8 mouse cellular contexts compared by ENCODE assay signal in the genomic region with DNA sequence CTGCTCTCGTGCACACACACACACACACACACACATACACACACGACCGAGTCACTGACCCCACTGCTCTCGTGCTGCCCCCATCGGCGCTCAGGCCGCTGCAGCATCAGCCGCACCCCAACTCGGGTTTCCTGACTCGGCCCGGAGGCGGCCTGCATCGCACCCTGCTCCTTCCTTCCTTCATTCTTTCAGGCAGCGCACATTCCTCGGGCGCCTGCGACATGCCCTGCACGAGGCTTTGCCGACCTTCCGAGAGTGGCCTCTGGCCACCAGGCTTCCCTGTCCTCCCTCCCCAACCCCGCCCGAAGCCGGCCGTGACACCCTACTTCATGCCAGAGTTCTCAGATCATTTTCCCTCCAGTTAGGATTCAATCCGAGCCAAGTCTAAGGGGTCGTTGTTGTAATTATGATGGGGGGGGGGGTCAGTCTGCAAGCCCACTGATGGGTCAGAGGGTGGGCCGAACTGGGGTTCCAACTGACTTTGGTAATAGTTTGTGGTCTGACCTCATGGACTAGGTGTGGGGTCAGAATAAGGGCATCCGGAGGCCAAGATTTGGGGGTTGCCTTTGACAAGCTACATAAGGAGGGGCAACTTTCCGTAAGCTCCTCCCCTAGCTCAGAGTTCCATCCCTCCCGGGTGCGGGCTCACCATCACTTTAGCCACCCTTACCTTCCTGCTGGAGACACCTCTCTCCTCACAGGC. TPM values are rescaled to one million over a fixed set of nuclear protein-coding genes. Genes with fewer than 3 reads are reported as not detected.
DNase-seq lines count a peak whose midpoint lies in the region; ATAC-seq and TF ChIP-seq lines count a peak whose summit lies in the region.

No protein-coding gene starts in this region.

- H3K4me1 ChIP-seq in intestine, postnatal 0 days (replicated peaks; ENCODE audit: control insufficient read depth, insufficient read depth, low read length), result peaks cover 8% of the 10 kb centered on the region
- H3K4me1 ChIP-seq in liver, postnatal 0 days (ENCODE audit: insufficient read depth), result peaks cover 25% of the 10 kb centered on the region

- TF ChIP-seq CTCF in intestine, postnatal 0 days (IDR thresholded peaks at IDR 0.05; ENCODE audit: low read depth), result peak; percentile 51
- TF ChIP-seq CTCF in liver, postnatal 0 days (IDR thresholded peaks at IDR 0.05; ENCODE audit: low read depth), result peak; percentile 37

- H3K36me3 ChIP-seq in intestine, postnatal 0 days (ENCODE audit: control insufficient read depth, insufficient read depth), result no peaks in the 10 kb centered on the region
- no peaks in the 10 kb centered on the region for H3K36me3 ChIP-seq in liver, postnatal 0 days (replicated peaks; ENCODE audit: insufficient read depth, low read length)

- peak overlapping the region; percentile 40; the same call in 1 of the 2 replicates for H3K9ac ChIP-seq in intestine, postnatal 0 days (ENCODE audit: low read depth, low read length)
- peak overlapping the region; percentile 12; the same call in 1 of the 2 replicates for H3K9ac ChIP-seq in liver, postnatal 0 days (replicated peaks)

- 11% methylated on average over 31 of the region's 31 CpGs for WGBS in intestine, postnatal 0 days
- WGBS in liver, postnatal 0 days (ENCODE audit: insufficient replicate concordance), result 11% methylated on average over 30 of the region's 31 CpGs

- no peak; the same call in 1 of the 2 replicates for ATAC-seq in intestine, postnatal 0 days
- ATAC-seq in liver, postnatal 0 days, result no peak; the same call in 1 of the 2 replicates

- no peaks in the 10 kb centered on the region for H3K9me3 ChIP-seq in intestine, postnatal 0 days (ENCODE audit: control insufficient read depth)
- H3K9me3 ChIP-seq in liver, postnatal 0 days (ENCODE audit: low read length), result no peaks in the 10 kb centered on the region

- peak; percentile 55 for DNase-seq in CD4-positive helper T cell, adult 2 months (ENCODE audit: low read depth, low spot score)
- peak; percentile 55 for DNase-seq in adrenal gland, postnatal 25 days
- peak; percentile 60 for DNase-seq in gastrocnemius, postnatal 25 days
- peak; percentile 56 for DNase-seq in liver, postnatal 0 days
- peak; percentile 59 for DNase-seq in retina, embryonic 14.5 days (ENCODE audit: low spot score)
- DNase-seq in right cerebral cortex, adult 18-20 months, result no peak
- no peak for DNase-seq in right cerebral cortex, postnatal 36 days (ENCODE audit: low spot score in 2 of 2)

- peak overlapping the region; percentile 71 for H3K4me2 ChIP-seq in intestine, postnatal 0 days (replicated peaks; ENCODE audit: low read depth)
- peak overlapping the region; percentile 70 for H3K4me2 ChIP-seq in liver, postnatal 0 days (ENCODE audit: low read depth, low read length)

- no peaks in the 10 kb centered on the region for H3K27me3 ChIP-seq in intestine, postnatal 0 days (replicated peaks; ENCODE audit: control insufficient read depth, insufficient read depth, low read length)
- H3K27me3 ChIP-seq in liver, postnatal 0 days (ENCODE audit: insufficient read depth, low read length), result peaks cover 43% of the 10 kb centered on the region

- H3K4me3 ChIP-seq in intestine, postnatal 0 days (ENCODE audit: low read depth, low read length), result peak overlapping the region; percentile 26; the same call in 1 of the 2 replicates
- 0 out of 2 replicates have a peak overlapping the region, but pooled peaks have one; percentile 32 for H3K4me3 ChIP-seq in liver, postnatal 0 days (ENCODE audit: low read depth, low read length)

- no peak for TF ChIP-seq EP300 in liver, postnatal 0 days (IDR thresholded peaks at IDR 0.05; ENCODE audit: low read depth)

- peak overlapping the region; percentile 85 for H3K27ac ChIP-seq in intestine, postnatal 0 days (ENCODE audit: low read depth, low read length)
- H3K27ac ChIP-seq in liver, postnatal 0 days (ENCODE audit: low read depth), result peak overlapping the region; percentile 63; the same call in 1 of the 2 replicates

RNA-seq across cellular contexts. Expression of gene Id3, which starts 5.2 kb away (rescaled TPM):
- total RNA-seq in adrenal gland, postnatal 25 days (2021), result 59.6 and 78.0 TPM in 2 replicates
- 10 to 100 TPM; 13.5 to 21.2 TPM for total RNA-seq in gastrocnemius, postnatal 25 days (2021)
- 106 and 118 TPM in 2 replicates for polyA plus RNA-seq in intestine, postnatal 0 days (2015; fragmentation: Nextera tagmentation; extraction: Ambion mirVana)
- polyA plus RNA-seq in liver, postnatal 0 days (2015; fragmentation: Nextera tagmentation; extraction: Ambion mirVana), result 77.3 and 79.1 TPM in 2 replicates

RNA-seq across cellular contexts. Expression of gene E2f2, which starts 23.7 kb away (rescaled TPM):
- 4.1 and 4.8 TPM in 2 replicates for total RNA-seq in adrenal gland, postnatal 25 days (2021)
- 1 to 10 TPM; 1.8 to 3.5 TPM for total RNA-seq in gastrocnemius, postnatal 25 days (2021)
- polyA plus RNA-seq in intestine, postnatal 0 days (2015; fragmentation: Nextera tagmentation; extraction: Ambion mirVana), result 4.1 and 4.2 TPM in 2 replicates
- 48.6 and 50.2 TPM in 2 replicates for polyA plus RNA-seq in liver, postnatal 0 days (2015; fragmentation: Nextera tagmentation; extraction: Ambion mirVana)

RNA-seq across cellular contexts. Expression of gene Asap3, which starts 57.7 kb away (rescaled TPM):
- total RNA-seq in adrenal gland, postnatal 25 days (2021), result 1.8 and 2.8 TPM in 2 replicates
- 1 to 10 TPM; 2.8 to 3.0 TPM for total RNA-seq in gastrocnemius, postnatal 25 days (2021)
- polyA plus RNA-seq in intestine, postnatal 0 days (2015; fragmentation: Nextera tagmentation; extraction: Ambion mirVana), result 0.95 and 1.1 TPM in 2 replicates
- 4.5 and 4.8 TPM in 2 replicates for polyA plus RNA-seq in liver, postnatal 0 days (2015; fragmentation: Nextera tagmentation; extraction: Ambion mirVana)

Comparison
In these comparisons a context has a peak if more than half of its experiments do, and no peak if none do; other contexts are left out.
1. DNase-seq: peak in CD4-positive helper T cell, adult 2 months (single experiment), adrenal gland, postnatal 25 days (single experiment), gastrocnemius, postnatal 25 days (single experiment), liver, postnatal 0 days (single experiment) and retina, embryonic 14.5 days (single experiment); none in right cerebral cortex, adult 18-20 months (single experiment) and right cerebral cortex, postnatal 36 days (0 of 2).